Mouse (Mus musculus) heart, postnatal 0 days (tissue): ENCODE data around the gene Lasp1.

ENCODE experiments used
- CTCF ChIP-seq: IDR thresholded peaks from 2 replicates; pipeline ENCODE4 v1.5.1; 2016; ENCODE audit warnings: antibody characterized with exemption, control low read depth, low read depth
- EP300 ChIP-seq: IDR thresholded peaks from 2 replicates; pipeline ENCODE4 v1.6.1; 2016; ENCODE audit warnings: antibody characterized with exemption, low read depth

DNA sequence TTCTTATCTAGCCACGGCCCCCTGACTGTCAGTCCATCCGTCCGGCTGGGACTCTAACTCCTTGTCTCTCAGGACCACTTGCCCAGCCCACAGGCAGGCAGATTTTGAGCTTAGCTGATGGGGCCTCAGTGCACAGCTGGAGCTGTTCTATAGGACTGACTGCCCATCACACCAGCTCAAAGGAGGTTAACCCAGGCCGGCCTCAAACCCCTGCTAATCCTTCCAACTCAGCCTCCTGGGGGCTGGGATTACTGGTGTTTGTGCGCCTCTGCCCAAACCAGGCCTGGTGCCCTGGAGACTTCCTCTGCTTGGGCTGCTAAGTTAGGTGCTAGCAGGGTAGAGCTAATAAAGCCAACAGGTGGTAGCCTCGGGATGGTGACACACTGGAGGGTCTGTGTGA, 19.2 kb downstream of the Lasp1 start:
- TF ChIP-seq CTCF (no peak), EP300 (no peak)
